In genomic region chr11:101315082-101315650, GRCm38 (mm10) we compare ENCODE assay signal across 8 mouse cellular contexts. TPM values are rescaled to one million over a fixed set of nuclear protein-coding genes. Genes with fewer than 3 reads are reported as not detected.
A peak's percentile ranks its signal among the peaks of the same experiment; 100 is the strongest.
DNase-seq lines count a peak whose midpoint lies in the region; ATAC-seq and TF ChIP-seq lines count a peak whose summit lies in the region.

No protein-coding gene starts in this region.

- no peaks in the 10 kb centered on the region for H3K27me3 ChIP-seq in erythroblast, embryonic 14.5 days (ENCODE audit: control insufficient read depth)
- no peaks in the 10 kb centered on the region for H3K27me3 ChIP-seq in testis, adult 2 months (ENCODE audit: control insufficient read depth, insufficient read depth, low read length)
- no peaks in the 10 kb centered on the region for H3K27me3 ChIP-seq in liver, embryonic 11.5 days (replicated peaks; ENCODE audit: control insufficient read depth, insufficient read depth, low read length)
- no peaks in the 10 kb centered on the region for H3K27me3 ChIP-seq in stomach, postnatal 0 days (ENCODE audit: control insufficient read depth, insufficient read depth, low read length)

- peak overlapping the region; percentile 99 for H3K27ac ChIP-seq in testis, adult 2 months (ENCODE audit: control insufficient read depth, insufficient read depth, low read depth, low read length)
- peak overlapping the region; percentile 99 for H3K27ac ChIP-seq in liver, embryonic 11.5 days (ENCODE audit: low read depth, low read length)
- peak overlapping the region; percentile 78 for H3K27ac ChIP-seq in stomach, postnatal 0 days (replicated peaks)

- peaks cover 56% of the 10 kb centered on the region for H3K36me3 ChIP-seq in erythroblast, embryonic 14.5 days (ENCODE audit: control insufficient read depth)
- H3K36me3 ChIP-seq in testis, adult 2 months (ENCODE audit: control insufficient read depth, insufficient read depth, low read length): peaks cover 1% of the 10 kb centered on the region; the same call in 1 of the 2 replicates
- peaks cover 16% of the 10 kb centered on the region for H3K36me3 ChIP-seq in liver, embryonic 11.5 days (ENCODE audit: control insufficient read depth, insufficient read depth, low read length)
- H3K36me3 ChIP-seq in stomach, postnatal 0 days (ENCODE audit: control insufficient read depth, insufficient read depth, low read length): peaks cover 10% of the 10 kb centered on the region; the same call in 1 of the 2 replicates

- WGBS in liver, embryonic 11.5 days: 68% methylated on average over 8 of the region's 8 CpGs
- 76% methylated on average over 8 of the region's 8 CpGs for WGBS in stomach, postnatal 0 days

- peak overlapping the region; percentile 92 for H3K9ac ChIP-seq in liver, embryonic 11.5 days (ENCODE audit: low read depth, low read length)
- peak overlapping the region; percentile 91 for H3K9ac ChIP-seq in stomach, postnatal 0 days (ENCODE audit: low read length)

- intact Hi-C loops in left cerebral cortex, postnatal 10 days (cut with DNase I): no loop called here

- H3K4me3 ChIP-seq in erythroblast, embryonic 14.5 days (replicated peaks): peak overlapping the region; percentile 74
- H3K4me3 ChIP-seq in testis, adult 2 months (ENCODE audit: control insufficient read depth, low read depth, low read length): peak overlapping the region; percentile 100
- H3K4me3 ChIP-seq in liver, embryonic 11.5 days (ENCODE audit: low read depth, low read length): peak overlapping the region; percentile 98
- peak overlapping the region; percentile 95 for H3K4me3 ChIP-seq in stomach, postnatal 0 days (ENCODE audit: low read depth, low read length)

- H3K4me2 ChIP-seq in liver, embryonic 11.5 days: peak overlapping the region; percentile 90
- H3K4me2 ChIP-seq in stomach, postnatal 0 days (replicated peaks; ENCODE audit: low read depth): peak overlapping the region; percentile 88

- no peak for TF ChIP-seq EP300 in stomach, postnatal 0 days (optimal IDR thresholded peaks at IDR 0.05)

- TF ChIP-seq POLR2A in testis, adult 2 months (IDR thresholded peaks at IDR 0.05; ENCODE audit: control insufficient read depth, low read depth, low read length): no peak

- TF ChIP-seq CTCF in testis, adult 2 months (IDR thresholded peaks at IDR 0.05; ENCODE audit: control insufficient read depth, insufficient read depth, insufficient replicate concordance, low read depth, low read length): no peak
- TF ChIP-seq CTCF in stomach, postnatal 0 days (IDR thresholded peaks at IDR 0.05; ENCODE audit: low read depth): no peak

- H3K4me1 ChIP-seq in erythroblast, embryonic 14.5 days (ENCODE audit: control insufficient read depth): peaks cover 69% of the 10 kb centered on the region
- H3K4me1 ChIP-seq in testis, adult 2 months (ENCODE audit: control insufficient read depth, insufficient read depth, low read length): peaks cover 6% of the 10 kb centered on the region
- H3K4me1 ChIP-seq in liver, embryonic 11.5 days (replicated peaks; ENCODE audit: control insufficient read depth, insufficient read depth, low read length): peaks cover 13% of the 10 kb centered on the region; the same call in 1 of the 2 replicates
- peaks cover 3% of the 10 kb centered on the region; the same call in 1 of the 2 replicates for H3K4me1 ChIP-seq in stomach, postnatal 0 days (replicated peaks; ENCODE audit: control insufficient read depth, insufficient read depth)

- H3K9me3 ChIP-seq in erythroblast, embryonic 14.5 days (ENCODE audit: control insufficient read depth, low read length): 0 out of 2 replicates have a peak, but pooled peaks cover 3% of the 10 kb centered on the region
- H3K9me3 ChIP-seq in liver, embryonic 11.5 days (ENCODE audit: control insufficient read depth, low read length): no peaks in the 10 kb centered on the region
- no peaks in the 10 kb centered on the region for H3K9me3 ChIP-seq in stomach, postnatal 0 days (ENCODE audit: control insufficient read depth, low read length)

- ATAC-seq in erythroblast, adult 5-6 weeks (replicated peaks; ENCODE audit: low FRiP score, poor library complexity, severe bottlenecking): no peak
- no peak for ATAC-seq in liver, embryonic 11.5 days (replicated peaks; ENCODE audit: low FRiP score)
- no peak for ATAC-seq in stomach, postnatal 0 days (ENCODE audit: low FRiP score, low TSS enrichment)

- no peak for DNase-seq in testis, postnatal 14 days (ENCODE audit: low spot score)
- DNase-seq in liver, embryonic 11.5 days (ENCODE audit: low spot score): no peak
- no peak for DNase-seq in stomach, postnatal 0 days (ENCODE audit: low spot score)
- no peak for DNase-seq in left cerebral cortex, postnatal 10 days (ENCODE audit: extremely low spot score in 1 of 2, low spot score in 2 of 2)
- DNase-seq in layer of hippocampus, postnatal 10 days (ENCODE audit: low spot score in 2 of 2): no peak

RNA-seq across cellular contexts. Expression of gene Psme3, which starts 0.8 kb away (rescaled TPM):
- polyA plus RNA-seq in erythroblast, embryonic 14.5 days (2012): 22.5 and 26.2 TPM in 2 replicates
- total RNA-seq in erythroblast, adult 5-6 weeks (2015; ENCODE audit: low replicate concordance): 797 and 835 TPM in 2 replicates
- 707 and 918 TPM in 2 replicates for total RNA-seq in erythroblast, adult 5-6 weeks (2017; ENCODE audit: low replicate concordance)
- polyA plus RNA-seq in testis, adult 2 months (2012; rRNA removed): 59.1 and 74.5 TPM in 2 replicates
- polyA plus RNA-seq in liver, embryonic 11.5 days (2014; fragmentation: Nextera tagmentation; extraction: Ambion mirVana): 201 and 221 TPM in 2 replicates
- polyA plus RNA-seq in stomach, postnatal 0 days (2015; fragmentation: Nextera tagmentation; extraction: Ambion mirVana): 64.2 and 66.9 TPM in 2 replicates
- 100 to 1,000 TPM; 100 to 108 TPM for total RNA-seq in left cerebral cortex, postnatal 10 days (2021)
- total RNA-seq in layer of hippocampus, postnatal 10 days (2021): 100 to 1,000 TPM in 1 of 2 experiments, 10 to 100 TPM in 1; 96.6 to 106 TPM

RNA-seq across cellular contexts. Expression of gene Aoc2, which starts 9.7 kb away (rescaled TPM):
- polyA plus RNA-seq in erythroblast, embryonic 14.5 days (2012): 1.9 and 2.8 TPM in 2 replicates
- 47.1 and 65.0 TPM in 2 replicates for total RNA-seq in erythroblast, adult 5-6 weeks (2015; ENCODE audit: low replicate concordance)
- 44.1 and 45.0 TPM in 2 replicates for total RNA-seq in erythroblast, adult 5-6 weeks (2017; ENCODE audit: low replicate concordance)
- polyA plus RNA-seq in testis, adult 2 months (2012; rRNA removed): 4.7 TPM in 2 replicates
- 2.9 and 3.2 TPM in 2 replicates for polyA plus RNA-seq in liver, embryonic 11.5 days (2014; fragmentation: Nextera tagmentation; extraction: Ambion mirVana)
- 0.39 and 0.41 TPM in 2 replicates for polyA plus RNA-seq in stomach, postnatal 0 days (2015; fragmentation: Nextera tagmentation; extraction: Ambion mirVana)
- 1 to 10 TPM; 3.2 to 3.4 TPM for total RNA-seq in left cerebral cortex, postnatal 10 days (2021)
- total RNA-seq in layer of hippocampus, postnatal 10 days (2021): 1 to 10 TPM; 4.8 TPM

RNA-seq across cellular contexts. Expression of gene Becn1, which starts 13.1 kb away (rescaled TPM):
- 17.9 and 19.6 TPM in 2 replicates for polyA plus RNA-seq in erythroblast, embryonic 14.5 days (2012)
- 98.0 and 105 TPM in 2 replicates for total RNA-seq in erythroblast, adult 5-6 weeks (2015; ENCODE audit: low replicate concordance)
- total RNA-seq in erythroblast, adult 5-6 weeks (2017; ENCODE audit: low replicate concordance): 362 and 618 TPM in 2 replicates
- 111 and 116 TPM in 2 replicates for polyA plus RNA-seq in testis, adult 2 months (2012; rRNA removed)
- polyA plus RNA-seq in liver, embryonic 11.5 days (2014; fragmentation: Nextera tagmentation; extraction: Ambion mirVana): 134 and 148 TPM in 2 replicates
- 102 and 110 TPM in 2 replicates for polyA plus RNA-seq in stomach, postnatal 0 days (2015; fragmentation: Nextera tagmentation; extraction: Ambion mirVana)
- total RNA-seq in left cerebral cortex, postnatal 10 days (2021): 100 to 1,000 TPM; 174 to 188 TPM
- total RNA-seq in layer of hippocampus, postnatal 10 days (2021): 100 to 1,000 TPM; 173 to 195 TPM

RNA-seq across cellular contexts. Expression of gene Aoc3, which starts 15.2 kb away (rescaled TPM):
- 0.02 and 0.06 TPM in 2 replicates for polyA plus RNA-seq in erythroblast, embryonic 14.5 days (2012)
- total RNA-seq in erythroblast, adult 5-6 weeks (2015; ENCODE audit: low replicate concordance): 4.0 and 6.9 TPM in 2 replicates
- 2.9 and 6.6 TPM in 2 replicates for total RNA-seq in erythroblast, adult 5-6 weeks (2017; ENCODE audit: low replicate concordance)
- 4.2 and 4.4 TPM in 2 replicates for polyA plus RNA-seq in testis, adult 2 months (2012; rRNA removed)
- 0.08 TPM in 1 of 2 replicates, not detected in the other for polyA plus RNA-seq in liver, embryonic 11.5 days (2014; fragmentation: Nextera tagmentation; extraction: Ambion mirVana)
- 5.1 TPM in 2 replicates for polyA plus RNA-seq in stomach, postnatal 0 days (2015; fragmentation: Nextera tagmentation; extraction: Ambion mirVana)
- total RNA-seq in left cerebral cortex, postnatal 10 days (2021): 1 to 10 TPM; 1.4 to 2.0 TPM
- 1 to 10 TPM; 1.7 to 1.8 TPM for total RNA-seq in layer of hippocampus, postnatal 10 days (2021)

RNA-seq across cellular contexts. Expression of gene Coa3, which starts 36.3 kb away (rescaled TPM):
- polyA plus RNA-seq in erythroblast, embryonic 14.5 days (2012): 2.2 and 4.5 TPM in 2 replicates
- 12.3 and 29.8 TPM in 2 replicates for total RNA-seq in erythroblast, adult 5-6 weeks (2015; ENCODE audit: low replicate concordance)
- 5.3 and 10.6 TPM in 2 replicates for total RNA-seq in erythroblast, adult 5-6 weeks (2017; ENCODE audit: low replicate concordance)
- 46.6 and 62.4 TPM in 2 replicates for polyA plus RNA-seq in testis, adult 2 months (2012; rRNA removed)
- 190 and 197 TPM in 2 replicates for polyA plus RNA-seq in liver, embryonic 11.5 days (2014; fragmentation: Nextera tagmentation; extraction: Ambion mirVana)
- polyA plus RNA-seq in stomach, postnatal 0 days (2015; fragmentation: Nextera tagmentation; extraction: Ambion mirVana): 175 and 180 TPM in 2 replicates
- 100 to 1,000 TPM in 1 of 2 experiments, 10 to 100 TPM in 1; 95.7 to 101 TPM for total RNA-seq in left cerebral cortex, postnatal 10 days (2021)
- total RNA-seq in layer of hippocampus, postnatal 10 days (2021): 10 to 100 TPM; 92.7 to 93.1 TPM
